Mouse (Mus musculus) bone marrow macrophage, adult 2 months (primary cell): ENCODE data around the gene Cacng2.

ENCODE experiments used
- CTCF ChIP-seq: IDR thresholded peaks from 2 replicates; pipeline ENCODE4 v1.5.1; 2012; ENCODE audit warnings: low read depth, mild to moderate bottlenecking, low read length, moderate library complexity
- POLR2A ChIP-seq: IDR thresholded peaks from 2 replicates; pipeline ENCODE4 v1.6.1; 2012; ENCODE audit warnings: mild to moderate bottlenecking, low read depth, low read length, borderline replicate concordance

- TF ChIP-seq POLR2A (no peak), CTCF (no peak)
These were observed 20.4 kb upstream of the Cacng2 start for GRCm38 (mm10) chr15:78140226-78140625.
